Mouse (Mus musculus) thymus, adult 2 months (tissue): Measurements from ENCODE around the gene Fgfr2.

ENCODE experiments used
- CTCF ChIP-seq: fragments of 200-500 bp; IDR thresholded peaks from 2 replicates; pipeline ENCODE4 v1.5.1; 2012; ENCODE audit warnings: mild to moderate bottlenecking, control low read depth, low read length, moderate library complexity, borderline replicate concordance; ENCODE audit not compliant: control insufficient read depth, poor library complexity, insufficient read depth; ENCODE audit errors: extremely low read depth
- POLR2A ChIP-seq: fragments of 200-500 bp; IDR thresholded peaks from 2 replicates; pipeline ENCODE4 v1.6.1; 2012; ENCODE audit warnings: mild to moderate bottlenecking, low read length, control low read depth, moderate library complexity; ENCODE audit not compliant: control insufficient read depth, poor library complexity, insufficient read depth; ENCODE audit errors: extremely low read depth

DNA sequence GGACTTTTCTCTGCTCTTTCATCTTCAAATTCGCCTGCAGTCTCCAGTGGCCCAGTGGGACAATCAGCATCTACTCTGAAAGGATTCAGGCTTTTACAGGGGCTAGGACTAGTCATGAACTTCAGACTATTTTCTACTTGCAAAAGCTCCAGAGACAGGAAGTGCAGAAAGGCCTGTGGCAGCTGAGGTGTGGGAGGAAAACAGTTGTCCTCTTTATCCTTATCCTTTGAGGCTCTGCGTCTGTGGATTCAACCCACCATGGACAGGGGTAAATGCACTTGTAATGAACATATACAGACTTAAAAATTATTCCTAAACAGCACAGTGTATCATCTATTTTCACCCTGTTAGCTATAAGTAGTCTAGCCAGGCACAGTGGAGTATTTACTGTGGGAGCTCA is 2518.8 kb downstream of the Fgfr2 start:
- TF ChIP-seq POLR2A (no peak), CTCF (no peak)
